Mouse (Mus musculus) forebrain, embryonic 11.5 days (tissue): ENCODE results near the gene Lsm7. TPM values are rescaled to one million over a fixed set of nuclear protein-coding genes. Genes with fewer than 3 reads are reported as not detected.
A peak's percentile ranks its signal among the peaks of the same experiment; 100 is the strongest.

ENCODE experiments used
- ATAC-seq: fragments of 200-750 bp; cut with Nextera tagmentation; replicated peaks from 2 replicates; pipeline ENCODE4 v1.8.0; 2017; ENCODE audit warnings: moderate TSS enrichment; ENCODE audit not compliant: low FRiP score
- DNase-seq: peaks from one replicate; pipeline ENCODE4 v3.0.0-alpha.2; 2017; ENCODE audit warnings: low spot score
- H3K27ac ChIP-seq: fragments of 300-500 bp; sonication (generic); 2 replicates; pipeline ENCODE4 v1.5.1; 2014; ENCODE audit warnings: low read depth, low read length
- H3K27me3 ChIP-seq: fragments of 300-500 bp; sonication (generic); 2 replicates; pipeline ENCODE4 v1.6.1; 2014; ENCODE audit warnings: mild to moderate bottlenecking, low read length, mixed read lengths; ENCODE audit not compliant: control insufficient read depth, insufficient read depth
- H3K36me3 ChIP-seq: fragments of 300-500 bp; sonication (generic); 2 replicates; pipeline ENCODE4 v1.6.1; 2014; ENCODE audit warnings: mild to moderate bottlenecking, low read length, moderate library complexity, mixed read lengths; ENCODE audit not compliant: control insufficient read depth, insufficient read depth
- H3K4me1 ChIP-seq: fragments of 300-500 bp; sonication (generic); replicated peaks from 2 replicates; pipeline ENCODE4 v1.6.1; 2014; ENCODE audit warnings: low read length, mixed read lengths; ENCODE audit not compliant: control insufficient read depth, insufficient read depth
- H3K4me2 ChIP-seq: fragments of 300-500 bp; sonication (generic); 2 replicates; pipeline ENCODE4 v1.6.1; 2014; ENCODE audit warnings: low read depth, mild to moderate bottlenecking, low read length, moderate library complexity, mixed read lengths; ENCODE audit not compliant: severe bottlenecking
- H3K4me3 ChIP-seq: fragments of 300-500 bp; sonication (generic); 2 replicates; pipeline ENCODE4 v1.5.1; 2014; ENCODE audit warnings: low read depth, low read length
- H3K9ac ChIP-seq: fragments of 300-500 bp; sonication (generic); 2 replicates; pipeline ENCODE4 v1.6.1; 2014; ENCODE audit warnings: low read length
- H3K9me3 ChIP-seq: fragments of 300-500 bp; sonication (generic); 2 replicates; pipeline ENCODE4 v1.6.1; 2016; ENCODE audit warnings: low read length, mixed read lengths; ENCODE audit not compliant: control insufficient read depth
- WGBS: fragments of 180-500 bp; shearing (Covaris S2); extraction: QIAGEN DNeasy Blood & Tissue Kit; methylation state at CpG from one replicate; pipeline ENCODE4 v1.1.7; 2014; 5-methylcytosine and 5-hydroxymethylcytosine counted together
- polyA plus RNA-seq: library from polyadenylated mRNA; unstranded; fragments of >200 nt; fragmentation: Nextera tagmentation; extraction: Ambion mirVana; gene quantifications from 2 replicates; pipeline ENCODE4 v1.2.1, GENCODE M21; 2014

Gene Lsm7
- polyA plus RNA-seq, 1 experiment from 2014 or later: 308 TPM

DNA sequence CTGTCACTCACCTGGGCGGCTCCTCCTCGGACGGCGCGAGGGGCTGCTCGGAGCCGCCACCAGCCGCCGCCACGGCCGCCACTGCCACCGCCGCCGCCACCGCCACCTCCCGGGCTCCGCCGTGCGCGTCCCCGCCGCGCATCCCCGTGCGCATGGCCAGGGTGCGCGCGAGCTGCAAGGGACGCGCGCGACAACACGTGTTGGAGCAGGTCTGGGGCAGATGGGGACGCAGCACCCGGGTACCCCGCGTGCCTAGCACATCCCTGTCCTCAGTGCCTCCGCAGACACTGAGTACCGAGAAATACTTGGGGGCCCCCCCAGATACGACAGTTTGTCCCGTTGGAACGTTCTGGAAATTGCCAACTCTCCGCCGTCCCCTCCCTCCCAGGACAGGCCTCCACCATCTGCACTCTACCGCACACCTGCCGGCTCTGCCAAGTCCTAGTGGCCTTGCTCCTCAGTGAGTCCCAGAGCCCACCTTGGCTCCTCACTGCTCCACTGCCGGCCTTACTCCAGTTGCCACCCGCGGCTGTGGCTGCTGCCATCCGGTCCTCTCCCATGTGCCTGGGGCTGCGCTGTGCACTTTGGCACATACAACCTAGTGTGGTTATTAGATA is 11.0 kb downstream of the Lsm7 start, which contains the start of gene Lingo3:
Gene Lingo3, minus strand, starts transcription at position 109 of the 617 bp plus-strand sequence.
- WGBS: 7% methylated on average over 43 of the region's 51 CpGs
- no peaks in the 10 kb centered on the region for H3K9me3 ChIP-seq
- H3K27me3 ChIP-seq: peaks cover 29% of the 10 kb centered on the region
- peak within 1 kb of the TSS; percentile 64 for H3K4me2 ChIP-seq
- H3K4me3 ChIP-seq: peak within 1 kb of the TSS; percentile 39
- no peaks in the 10 kb centered on the region for H3K36me3 ChIP-seq
- peak; percentile 40 for ATAC-seq
- H3K9ac ChIP-seq: peak within 1 kb of the TSS; percentile 56
- peaks cover 11% of the 10 kb centered on the region for H3K4me1 ChIP-seq
- no peak for DNase-seq
- H3K27ac ChIP-seq: no peak within 1 kb of the TSS

DNA sequence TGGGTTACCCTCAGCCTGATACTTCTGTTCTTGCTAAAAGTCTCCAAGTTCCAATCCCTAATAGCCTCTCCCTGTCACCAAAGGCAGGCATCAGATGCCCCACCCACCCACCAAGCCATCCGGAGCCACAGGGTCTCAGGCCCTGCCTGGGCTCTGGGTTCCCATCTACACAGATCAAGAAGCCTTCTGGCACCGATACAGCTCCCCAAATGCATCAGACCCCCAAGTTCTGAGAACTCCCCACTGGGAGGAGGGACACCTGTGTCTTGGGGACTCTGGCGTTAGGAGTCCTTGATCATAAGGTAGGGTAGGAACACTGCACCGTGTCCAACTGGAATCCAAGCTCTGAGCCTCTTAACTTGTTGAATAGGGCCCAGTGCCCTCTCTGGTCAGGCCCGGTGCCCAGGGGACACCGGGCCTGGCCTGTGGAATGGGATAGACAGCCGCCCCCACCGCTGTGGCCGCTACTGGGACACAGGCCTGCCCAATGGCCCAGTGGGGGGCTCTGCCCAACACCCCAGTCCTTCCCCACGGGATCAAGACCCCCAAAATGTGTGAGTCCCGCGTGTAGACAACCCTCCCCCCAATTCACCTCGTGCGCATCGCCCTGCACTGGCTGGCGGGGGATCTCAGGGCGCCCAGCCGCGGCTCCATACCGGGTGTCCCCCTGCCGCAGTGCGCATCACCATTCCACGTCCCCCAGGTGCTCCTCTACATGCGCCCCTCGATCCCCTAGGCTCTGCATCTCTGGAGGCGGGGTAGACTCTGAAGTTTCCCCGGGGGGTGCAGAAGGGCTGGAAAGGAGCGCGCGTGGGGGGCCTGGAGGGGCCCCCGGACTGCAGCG is 11.7 kb downstream of the Lsm7 start:
- ATAC-seq: no peak; the same call in 1 of the 2 replicates
- peak overlapping the region; percentile 56 for H3K9ac ChIP-seq
- no peak for DNase-seq
- no peak overlapping the region for H3K27ac ChIP-seq
- no peaks in the 10 kb centered on the region for H3K9me3 ChIP-seq
- H3K36me3 ChIP-seq: no peaks in the 10 kb centered on the region
- WGBS: 9% methylated on average over 32 of the region's 32 CpGs
- peak overlapping the region; percentile 64 for H3K4me2 ChIP-seq
- H3K4me3 ChIP-seq: peak overlapping the region; percentile 39
- peaks cover 29% of the 10 kb centered on the region for H3K27me3 ChIP-seq
- H3K4me1 ChIP-seq: peaks cover 11% of the 10 kb centered on the region

DNA sequence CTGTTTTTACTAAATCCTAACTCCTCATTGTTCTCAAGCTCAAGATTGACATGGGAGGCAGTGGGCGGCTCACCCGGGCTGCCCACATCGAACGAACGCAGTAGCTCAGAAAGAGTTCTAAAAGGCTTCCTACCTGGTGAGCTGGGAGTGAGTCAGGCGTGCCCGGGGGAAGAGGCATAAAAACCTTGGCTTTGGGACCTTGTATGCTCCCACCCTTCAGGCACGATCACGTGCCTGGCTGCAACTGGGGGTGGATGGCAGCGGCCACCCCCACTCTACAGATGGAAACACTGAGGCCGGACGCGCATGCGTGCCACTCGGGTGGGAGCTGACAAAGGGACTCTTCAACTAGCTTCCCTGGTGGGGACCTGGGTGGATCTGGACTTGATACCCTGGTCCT is 12.7 kb downstream of the Lsm7 start:
- Histone ChIP-seq H3K9ac (no peak overlapping the region), H3K36me3 (no peaks in the 10 kb centered on the region), H3K4me1 (peaks cover 14% of the 10 kb centered on the region), H3K9me3 (no peaks in the 10 kb centered on the region), H3K4me2 (no peak overlapping the region), H3K4me3 (no peak overlapping the region), H3K27ac (no peak overlapping the region), H3K27me3 (peaks cover 29% of the 10 kb centered on the region)
- no peak for ATAC-seq
- no peak for DNase-seq
- WGBS: 82% methylated on average over 15 of the region's 15 CpGs

DNA sequence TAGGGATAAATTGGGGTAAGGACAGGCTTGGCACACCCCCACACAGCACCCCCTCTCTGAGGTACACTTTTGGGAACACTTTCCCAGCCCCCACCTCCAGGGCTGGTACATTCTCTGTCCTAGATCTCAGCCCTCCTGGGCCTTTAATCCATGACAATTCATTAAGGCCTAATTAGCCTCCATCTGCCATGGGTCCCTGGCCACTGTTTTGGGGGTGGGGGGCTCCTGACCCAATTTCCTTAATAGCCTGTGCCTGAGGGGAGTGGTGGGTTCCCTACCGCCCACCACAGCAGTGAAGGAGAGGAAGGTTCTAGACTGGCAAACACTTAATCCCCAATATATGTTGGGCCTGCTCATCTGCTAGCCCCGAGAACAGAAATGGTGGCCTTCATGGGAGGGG is 13.3 kb downstream of the Lsm7 start:
- peaks cover 31% of the 10 kb centered on the region for H3K27me3 ChIP-seq

DNA sequence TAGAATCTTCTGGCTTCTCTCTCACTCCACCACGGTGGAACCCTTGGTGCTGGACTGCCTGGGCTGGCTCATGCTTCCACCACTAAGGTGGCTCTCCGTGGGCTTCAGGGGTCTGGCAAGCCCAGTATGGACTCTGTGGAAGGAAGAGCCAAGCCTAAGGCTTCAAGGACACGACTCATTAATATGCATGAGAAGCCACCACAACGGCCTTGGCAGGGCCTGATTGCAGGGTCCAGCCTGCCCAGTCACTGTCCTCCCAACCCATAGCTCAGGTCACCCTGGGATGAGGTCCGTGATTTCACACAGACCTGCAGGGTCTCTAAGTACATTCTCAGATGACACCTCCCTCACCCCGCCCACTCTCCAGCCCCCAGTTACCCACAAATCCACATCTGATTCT is 15.2 kb downstream of the Lsm7 start:
- peaks cover 40% of the 10 kb centered on the region for H3K27me3 ChIP-seq
- no peaks in the 10 kb centered on the region for H3K36me3 ChIP-seq
- ATAC-seq (no peak), DNase-seq (no peak)
- no peak overlapping the region for H3K9ac ChIP-seq
- no peak overlapping the region for H3K4me3 ChIP-seq
- no peak overlapping the region for H3K4me2 ChIP-seq
- peaks cover 14% of the 10 kb centered on the region for H3K4me1 ChIP-seq
- no peak overlapping the region for H3K27ac ChIP-seq
- no peaks in the 10 kb centered on the region; the same call in 1 of the 2 replicates for H3K9me3 ChIP-seq
- WGBS: 64% methylated on average over 6 of the region's 6 CpGs

More for the DNA sequence above, 13.3 kb downstream of the Lsm7 start:
- no peak for DNase-seq
- Histone ChIP-seq H3K4me1 (peaks cover 14% of the 10 kb centered on the region), H3K9ac (no peak overlapping the region), H3K4me3 (no peak overlapping the region), H3K27ac (no peak overlapping the region), H3K9me3 (no peaks in the 10 kb centered on the region), H3K4me2 (no peak overlapping the region), H3K36me3 (no peaks in the 10 kb centered on the region)
- WGBS: 66% methylated on average over 2 of the region's 2 CpGs
- ATAC-seq: no peak

DNA sequence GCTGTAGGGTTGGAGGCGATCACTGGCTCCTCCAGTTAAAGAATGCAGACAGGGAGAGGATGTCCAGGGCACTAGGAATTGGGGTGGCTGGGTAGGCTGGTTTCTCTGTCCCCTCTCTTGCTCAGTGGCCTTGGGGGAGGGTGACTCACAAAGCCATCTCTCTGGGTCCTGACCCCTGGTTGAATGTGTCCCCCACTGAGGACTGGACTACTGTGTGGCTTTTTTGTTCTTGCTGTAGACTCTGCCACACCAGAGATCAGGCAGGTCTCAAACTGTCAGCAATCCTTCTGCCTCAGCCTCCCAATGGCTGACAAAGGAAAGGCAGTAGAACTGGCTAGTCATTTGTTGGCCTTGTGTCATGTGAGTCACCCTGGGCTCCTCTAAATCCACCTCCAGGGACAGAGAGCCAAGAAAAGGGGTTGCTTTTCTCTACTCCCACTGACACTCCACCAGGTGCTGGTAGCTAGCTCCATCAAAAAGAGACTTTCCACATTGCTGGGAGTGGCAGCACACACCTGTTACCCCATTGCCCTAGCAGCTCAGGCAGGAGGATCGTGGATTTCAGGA is 16.6 kb downstream of the Lsm7 start:
- WGBS: 59% methylated on average over 2 of the region's 2 CpGs
- Histone ChIP-seq H3K4me2 (no peak overlapping the region), H3K36me3 (no peaks in the 10 kb centered on the region), H3K27me3 (peaks cover 30% of the 10 kb centered on the region), H3K27ac (no peak overlapping the region), H3K4me3 (no peak overlapping the region), H3K9me3 (no peaks in the 10 kb centered on the region; the same call in 1 of the 2 replicates), H3K9ac (no peak overlapping the region), H3K4me1 (peaks cover 6% of the 10 kb centered on the region)
- ATAC-seq (no peak), DNase-seq (no peak)

DNA sequence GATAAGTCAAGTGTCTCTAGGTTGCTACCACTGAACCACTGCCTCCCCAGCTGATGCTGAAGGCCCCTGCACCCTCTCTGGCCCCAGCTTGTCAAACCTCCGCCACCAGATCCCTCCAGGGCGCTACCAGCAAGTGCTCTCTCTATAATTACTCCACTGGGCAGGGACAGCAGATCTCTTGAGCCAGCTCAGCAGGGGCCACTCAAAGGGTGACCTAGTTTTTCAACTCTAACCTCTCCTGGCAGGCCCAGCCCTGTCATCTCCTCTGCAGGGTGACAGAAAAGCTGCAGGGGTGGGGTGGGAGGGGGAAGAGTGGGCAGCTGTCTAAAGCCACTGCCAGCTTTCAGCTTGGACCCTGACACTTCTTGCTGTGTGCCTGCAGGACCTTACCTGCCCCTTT is 17.2 kb downstream of the Lsm7 start:
- no peak for ATAC-seq
- no peak overlapping the region for H3K27ac ChIP-seq
- no peak overlapping the region for H3K4me3 ChIP-seq
- no peaks in the 10 kb centered on the region; the same call in 1 of the 2 replicates for H3K9me3 ChIP-seq
- H3K4me1 ChIP-seq: peaks cover 3% of the 10 kb centered on the region; the same call in 1 of the 2 replicates
- no peaks in the 10 kb centered on the region for H3K36me3 ChIP-seq
- no peak overlapping the region for H3K4me2 ChIP-seq
- no peak for DNase-seq
- peaks cover 24% of the 10 kb centered on the region for H3K27me3 ChIP-seq
- 17% methylated on average over 2 of the region's 2 CpGs for WGBS
- H3K9ac ChIP-seq: no peak overlapping the region

DNA sequence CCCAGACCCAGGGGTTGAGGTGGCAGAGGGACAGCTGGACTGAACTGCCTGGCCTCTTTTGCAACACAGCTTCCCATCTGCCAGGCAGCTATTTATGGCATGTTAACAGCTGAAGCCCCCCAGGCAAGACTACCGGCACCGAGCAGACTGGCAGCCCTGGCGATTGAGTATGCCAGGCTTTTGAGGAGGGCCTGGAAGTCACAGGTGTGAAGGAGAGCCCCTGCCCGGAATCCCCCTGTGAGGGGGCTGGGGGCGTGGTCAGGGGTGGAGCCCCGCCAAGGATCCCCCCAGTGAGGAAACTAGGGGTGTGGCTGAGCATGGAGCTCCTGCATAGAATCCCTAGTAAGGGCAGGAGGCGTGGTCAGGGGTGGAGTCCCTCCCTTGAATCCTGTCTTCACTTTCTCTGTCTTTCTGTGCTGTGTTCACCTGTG is 18.0 kb downstream of the Lsm7 start:
- WGBS: 60% methylated on average over 7 of the region's 7 CpGs
- Histone ChIP-seq H3K4me2 (no peak overlapping the region), H3K27me3 (peaks cover 20% of the 10 kb centered on the region), H3K4me3 (no peak overlapping the region), H3K36me3 (no peaks in the 10 kb centered on the region), H3K27ac (no peak overlapping the region), H3K9ac (no peak overlapping the region), H3K9me3 (no peaks in the 10 kb centered on the region; the same call in 1 of the 2 replicates), H3K4me1 (peaks cover 3% of the 10 kb centered on the region; the same call in 1 of the 2 replicates)
- ATAC-seq (no peak), DNase-seq (no peak)
